Mouse (Mus musculus): Measurements from ENCODE around the gene Slc25a42. TPM values are rescaled to one million over a fixed set of nuclear protein-coding genes. Genes with fewer than 3 reads are reported as not detected.

Gene Slc25a42
- polyA plus RNA-seq, 1 experiment from 2014 or later = 3.6 TPM

DNA sequence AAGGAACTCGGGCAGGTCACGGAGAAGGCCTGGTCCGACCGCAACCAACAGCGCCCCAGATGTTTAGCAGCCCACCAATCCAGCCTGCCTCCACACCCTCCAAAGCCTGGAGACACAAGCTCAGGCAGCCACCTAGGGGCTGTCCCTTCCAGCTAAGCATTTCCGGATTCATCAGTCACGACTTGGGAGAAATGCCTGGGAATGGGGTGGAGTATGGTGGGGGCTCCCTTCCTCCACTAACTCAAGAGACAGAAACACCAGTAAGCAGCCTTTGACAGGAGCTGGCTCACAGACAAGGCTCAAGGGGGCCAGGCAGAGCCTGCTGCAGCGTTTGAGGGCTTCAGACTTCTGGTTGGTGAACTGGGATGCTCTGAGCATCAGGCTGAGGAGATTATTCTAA, 1.6 kb downstream of the Slc25a42 start:
- Histone ChIP-seq H3K36me3 (no peaks in the 10 kb centered on the region), H3K27ac (no peak overlapping the region), H3K4me3 (0 out of 2 replicates have a peak overlapping the region, but pooled peaks have one; percentile 67), H3K9me3 (replicated peaks) (no peaks in the 10 kb centered on the region), H3K27me3 (ENCODE audit: low read depth, poor library complexity, severe bottlenecking) (peaks cover 11% of the 10 kb centered on the region), H3K4me1 (peaks cover 32% of the 10 kb centered on the region)
- WGBS = 26% methylated on average over 8 of the region's 8 CpGs
- DNase-seq (ENCODE audit: low spot score) = no peak

- Histone ChIP-seq H3K9me3 (replicated peaks) (no peaks in the 10 kb centered on the region), H3K36me3 (no peaks in the 10 kb centered on the region), H3K4me3 (no peak overlapping the region), H3K27me3 (ENCODE audit: low read depth, poor library complexity, severe bottlenecking) (peaks cover 11% of the 10 kb centered on the region), H3K4me1 (peaks cover 30% of the 10 kb centered on the region), H3K27ac (no peak overlapping the region; the same call in none of the 2 replicates)
- 18% methylated on average over 1 of the region's 1 CpGs for WGBS
- DNase-seq (ENCODE audit: low spot score) = no peak
Measured at GRCm38 (mm10) chr8:70208130-70208529, 4.0 kb downstream of the Slc25a42 start.

GRCm38 (mm10) chr8:70204757-70205156, 7.3 kb downstream of the Slc25a42 start:
- Histone ChIP-seq H3K27ac (no peak overlapping the region), H3K4me1 (peaks cover 5% of the 10 kb centered on the region), H3K4me3 (no peak overlapping the region), H3K9me3 (replicated peaks) (no peaks in the 10 kb centered on the region), H3K27me3 (ENCODE audit: low read depth, poor library complexity, severe bottlenecking) (no peaks in the 10 kb centered on the region), H3K36me3 (no peaks in the 10 kb centered on the region)
- WGBS = 70% methylated on average over 1 of the region's 1 CpGs
- no peak for DNase-seq (ENCODE audit: low spot score)

DNA sequence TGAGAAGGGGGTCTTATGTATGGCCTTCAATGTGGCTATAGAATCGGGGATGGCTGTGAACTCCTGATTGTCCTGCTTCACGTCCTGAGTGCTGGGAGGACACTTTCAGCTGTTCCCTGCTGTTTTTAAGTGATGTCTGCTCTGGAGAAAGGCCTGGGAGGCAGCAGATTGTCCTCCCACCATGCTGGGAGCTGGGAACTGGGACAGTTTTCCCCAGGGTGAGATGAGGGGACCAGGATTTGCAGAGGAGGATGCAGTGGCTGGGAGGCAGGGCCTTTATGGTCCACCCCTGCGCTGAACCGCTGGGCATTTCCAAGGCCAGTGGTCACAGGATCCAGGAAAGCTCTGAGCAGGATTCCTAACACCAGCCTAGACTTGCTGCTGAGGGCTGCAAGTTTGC, 9.0 kb downstream of the Slc25a42 start:
- 71% methylated on average over 4 of the region's 4 CpGs for WGBS
- Histone ChIP-seq H3K36me3 (no peaks in the 10 kb centered on the region), H3K27me3 (ENCODE audit: low read depth, poor library complexity, severe bottlenecking) (no peaks in the 10 kb centered on the region), H3K4me3 (no peak overlapping the region), H3K9me3 (replicated peaks) (no peaks in the 10 kb centered on the region), H3K4me1 (peaks cover 2% of the 10 kb centered on the region), H3K27ac (no peak overlapping the region; the same call in 1 of the 2 replicates)
- DNase-seq (ENCODE audit: low spot score) = no peak

DNA sequence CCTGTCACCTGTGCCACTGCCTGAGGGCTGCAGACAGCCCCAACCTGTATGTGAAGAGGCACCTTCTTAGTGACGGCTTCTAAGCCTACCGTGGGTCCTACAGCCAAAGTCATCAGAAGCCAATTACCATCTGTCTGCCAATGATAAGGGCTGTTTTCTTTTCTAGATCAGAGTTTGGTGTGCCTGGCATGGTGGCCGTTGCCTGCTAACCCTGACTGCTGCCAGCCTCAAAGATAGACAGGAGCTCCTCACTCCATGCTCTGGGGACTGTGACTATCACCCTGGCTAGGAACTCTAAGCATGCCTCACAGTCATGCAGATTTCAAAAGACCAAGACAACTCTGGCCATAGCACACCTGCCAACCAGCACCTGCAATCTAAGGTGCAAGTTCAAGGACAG, 10.7 kb downstream of the Slc25a42 start:
- no peak overlapping the region for H3K27ac ChIP-seq
- no peaks in the 10 kb centered on the region for H3K9me3 ChIP-seq (replicated peaks)
- no peak for DNase-seq (ENCODE audit: low spot score)
- H3K27me3 ChIP-seq (ENCODE audit: low read depth, poor library complexity, severe bottlenecking) = no peaks in the 10 kb centered on the region
- H3K4me1 ChIP-seq = peaks cover 5% of the 10 kb centered on the region; the same call in 1 of the 2 replicates
- no peaks in the 10 kb centered on the region for H3K36me3 ChIP-seq
- whole genome bisulfite sequencing = 84% methylated on average over 3 of the region's 3 CpGs
- H3K4me3 ChIP-seq = no peak overlapping the region

DNA sequence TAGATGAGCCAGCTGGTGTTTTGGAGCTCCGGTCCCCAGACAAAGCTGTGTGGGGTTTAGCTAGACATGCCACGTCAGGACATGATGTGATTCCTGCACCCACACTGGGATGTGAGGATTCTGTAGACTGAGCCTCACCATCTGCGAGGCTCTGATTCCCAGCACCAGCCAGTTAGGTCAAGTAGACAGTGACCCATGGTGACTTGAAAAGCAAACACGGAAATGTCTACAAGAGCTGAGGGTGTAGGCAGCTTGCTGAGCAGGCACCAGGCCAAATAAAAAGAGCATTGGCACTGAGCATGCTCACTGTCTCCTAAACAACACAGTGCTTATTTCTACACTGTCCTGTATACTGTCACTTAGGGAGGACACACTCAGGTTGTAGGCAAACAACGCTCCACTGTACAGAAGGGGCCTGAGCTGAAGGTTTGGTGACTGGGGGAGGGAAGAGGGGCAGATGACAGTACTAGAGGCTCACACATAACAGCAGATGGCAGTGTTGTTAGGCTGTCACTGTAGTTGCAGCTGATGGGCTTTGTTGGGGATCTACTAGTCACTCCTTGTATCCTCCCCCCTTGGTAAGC, 11.9 kb downstream of the Slc25a42 start:
- Histone ChIP-seq H3K4me1 (peaks cover 5% of the 10 kb centered on the region; the same call in 1 of the 2 replicates), H3K27me3 (ENCODE audit: low read depth, poor library complexity, severe bottlenecking) (no peaks in the 10 kb centered on the region), H3K4me3 (no peak overlapping the region), H3K9me3 (replicated peaks) (no peaks in the 10 kb centered on the region), H3K27ac (no peak overlapping the region), H3K36me3 (no peaks in the 10 kb centered on the region)
- 88% methylated on average over 5 of the region's 5 CpGs for WGBS
- DNase-seq (ENCODE audit: low spot score) = no peak

DNA sequence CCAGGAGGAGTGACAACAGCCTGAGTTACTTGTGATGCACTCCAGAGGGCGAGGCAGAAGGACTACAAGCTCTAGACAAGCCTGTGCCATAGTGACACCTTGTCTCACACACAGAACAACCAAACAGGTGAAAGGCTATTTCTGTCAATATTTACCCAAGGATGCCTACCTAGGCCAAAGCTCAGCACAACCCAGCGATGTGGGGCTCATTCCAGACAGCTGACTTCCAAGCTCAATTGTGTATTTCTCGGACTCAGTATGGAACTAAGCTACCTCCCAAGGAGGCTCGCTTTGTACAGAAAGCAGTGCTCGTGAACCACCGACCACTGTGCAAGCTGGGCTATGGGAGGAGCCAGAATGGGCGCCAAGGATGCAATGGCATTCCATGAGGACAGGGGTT, 14.5 kb downstream of the Slc25a42 start:
- 61% methylated on average over 7 of the region's 7 CpGs for WGBS
- no peak for DNase-seq (ENCODE audit: low spot score)
- Histone ChIP-seq H3K27ac (no peak overlapping the region), H3K9me3 (replicated peaks) (no peaks in the 10 kb centered on the region), H3K36me3 (no peaks in the 10 kb centered on the region), H3K4me1 (peaks cover 9% of the 10 kb centered on the region; the same call in 1 of the 2 replicates), H3K4me3 (no peak overlapping the region), H3K27me3 (ENCODE audit: low read depth, poor library complexity, severe bottlenecking) (no peaks in the 10 kb centered on the region)

DNA sequence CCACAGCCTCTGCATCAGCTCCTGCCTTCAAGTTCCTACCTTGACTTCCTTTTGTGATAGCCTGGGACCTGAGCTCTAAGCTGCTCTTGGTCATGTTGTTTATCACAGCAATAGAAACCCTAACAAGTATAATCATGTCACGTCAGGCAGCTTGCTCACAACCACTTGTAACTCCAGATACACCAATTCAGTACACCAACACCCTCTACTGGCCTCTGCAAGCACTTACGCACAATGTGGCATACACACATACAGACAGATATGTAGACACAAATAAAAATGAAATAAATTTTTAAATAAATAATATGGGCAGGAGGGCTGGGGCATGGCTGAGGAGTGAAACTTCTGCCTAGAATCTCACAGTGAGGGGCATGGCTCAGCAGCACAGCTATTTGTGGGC, 16.3 kb downstream of the Slc25a42 start:
- no peak overlapping the region for H3K4me3 ChIP-seq
- no peaks in the 10 kb centered on the region for H3K36me3 ChIP-seq
- 68% methylated on average over 2 of the region's 2 CpGs for WGBS
- peaks cover 21% of the 10 kb centered on the region for H3K4me1 ChIP-seq
- no peaks in the 10 kb centered on the region for H3K27me3 ChIP-seq (ENCODE audit: low read depth, poor library complexity, severe bottlenecking)
- no peak overlapping the region for H3K27ac ChIP-seq
- no peaks in the 10 kb centered on the region for H3K9me3 ChIP-seq (replicated peaks)
- no peak for DNase-seq (ENCODE audit: low spot score)

GRCm38 (mm10) chr8:70194191-70194590, 17.9 kb downstream of the Slc25a42 start:
- Histone ChIP-seq H3K9me3 (replicated peaks) (no peaks in the 10 kb centered on the region), H3K27ac (no peak overlapping the region), H3K36me3 (no peaks in the 10 kb centered on the region), H3K4me1 (peaks cover 34% of the 10 kb centered on the region), H3K4me3 (no peak overlapping the region), H3K27me3 (ENCODE audit: low read depth, poor library complexity, severe bottlenecking) (no peaks in the 10 kb centered on the region)
- WGBS = 81% methylated on average over 3 of the region's 3 CpGs
- DNase-seq (ENCODE audit: low spot score) = no peak

DNA sequence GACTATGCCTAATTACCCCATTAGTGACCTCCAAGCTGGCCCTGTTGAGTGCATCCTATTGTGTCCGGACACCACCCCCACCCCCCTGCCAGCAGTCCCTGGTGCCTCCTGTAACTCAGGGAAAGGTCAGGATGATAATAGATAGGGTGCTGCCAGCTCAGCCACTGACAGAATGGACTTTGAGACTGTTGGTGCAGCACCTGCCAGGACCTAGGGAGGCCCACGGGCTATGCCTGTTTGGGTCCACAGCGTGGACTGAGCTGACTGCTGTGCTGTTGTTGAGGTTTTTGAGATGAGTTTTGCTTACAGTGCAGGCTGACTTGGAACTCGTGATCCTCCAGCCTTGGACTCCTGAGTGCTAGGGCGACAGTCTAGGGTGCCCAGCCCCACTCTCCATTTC, 18.9 kb downstream of the Slc25a42 start:
- Histone ChIP-seq H3K36me3 (no peaks in the 10 kb centered on the region), H3K27me3 (ENCODE audit: low read depth, poor library complexity, severe bottlenecking) (no peaks in the 10 kb centered on the region), H3K4me1 (peaks cover 37% of the 10 kb centered on the region), H3K9me3 (replicated peaks) (no peaks in the 10 kb centered on the region), H3K27ac (no peak overlapping the region), H3K4me3 (no peak overlapping the region)
- 70% methylated on average over 5 of the region's 5 CpGs for WGBS
- DNase-seq (ENCODE audit: low spot score) = no peak

DNA sequence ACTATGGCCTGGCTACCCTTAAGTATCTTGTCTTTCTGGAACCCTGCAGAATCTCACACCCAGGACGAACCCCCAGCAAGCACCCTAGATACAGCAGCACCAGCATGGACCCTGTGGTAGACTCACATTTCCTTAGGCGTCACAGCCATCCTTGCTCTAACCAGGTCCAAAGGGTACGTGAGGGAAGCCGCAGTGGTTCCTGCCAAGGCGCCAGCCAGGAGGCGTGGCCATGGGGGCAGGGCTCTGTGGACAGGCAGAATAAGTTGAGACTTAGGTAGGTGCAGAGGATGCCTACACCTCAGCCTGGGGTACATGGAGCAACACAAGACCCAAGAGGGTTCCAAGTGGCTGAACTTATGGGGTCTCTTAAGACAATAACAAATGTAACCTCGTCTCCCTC, 23.4 kb downstream of the Slc25a42 start:
- Histone ChIP-seq H3K27ac (0 out of 2 replicates have a peak overlapping the region, but pooled peaks have one; percentile 8), H3K36me3 (0 out of 2 replicates have a peak, but pooled peaks cover 3% of the 10 kb centered on the region), H3K27me3 (ENCODE audit: low read depth, poor library complexity, severe bottlenecking) (no peaks in the 10 kb centered on the region), H3K9me3 (replicated peaks) (no peaks in the 10 kb centered on the region), H3K4me3 (no peak overlapping the region), H3K4me1 (peaks cover 38% of the 10 kb centered on the region)
- DNase-seq (ENCODE audit: low spot score) = no peak
- WGBS = 71% methylated on average over 7 of the region's 7 CpGs

- Histone ChIP-seq H3K4me3 (no peak overlapping the region), H3K4me1 (peaks cover 27% of the 10 kb centered on the region), H3K27me3 (ENCODE audit: low read depth, poor library complexity, severe bottlenecking) (no peaks in the 10 kb centered on the region), H3K27ac (no peak overlapping the region), H3K9me3 (replicated peaks) (no peaks in the 10 kb centered on the region), H3K36me3 (peaks cover 51% of the 10 kb centered on the region)
- WGBS = 90% methylated on average over 4 of the region's 4 CpGs
- DNase-seq (ENCODE audit: low spot score) = no peak
Measured at GRCm38 (mm10) chr8:70183194-70183593, 28.9 kb downstream of the Slc25a42 start.

GRCm38 (mm10) chr8:70181903-70182252, 30.2 kb downstream of the Slc25a42 start:
- H3K27ac ChIP-seq = no peak overlapping the region
- H3K27me3 ChIP-seq (ENCODE audit: low read depth, poor library complexity, severe bottlenecking) = no peaks in the 10 kb centered on the region
- H3K4me1 ChIP-seq = peaks cover 21% of the 10 kb centered on the region
- no peak overlapping the region for H3K4me3 ChIP-seq
- DNase-seq (ENCODE audit: low spot score) = no peak
- no peaks in the 10 kb centered on the region for H3K9me3 ChIP-seq (replicated peaks)
- 20% methylated on average over 2 of the region's 2 CpGs for whole genome bisulfite sequencing
- peaks cover 63% of the 10 kb centered on the region for H3K36me3 ChIP-seq
